Mouse (Mus musculus) stomach, embryonic 16.5 days (tissue): ENCODE results near the gene Misp. TPM values are rescaled to one million over a fixed set of nuclear protein-coding genes. Genes with fewer than 3 reads are reported as not detected.

Experiments used
- ATAC-seq: fragments of 200-750 bp; cut with Nextera tagmentation; 2 replicates; pipeline ENCODE4 v1.8.0; 2017; ENCODE audit warnings: moderate number of reproducible peaks, moderate TSS enrichment; ENCODE audit not compliant: insufficient read depth, low FRiP score
- H3K27ac ChIP-seq: fragments of 300-500 bp; sonication (generic); 2 replicates; pipeline ENCODE4 v1.5.1; 2014; ENCODE audit warnings: low read length
- H3K27me3 ChIP-seq: fragments of 300-500 bp; sonication (generic); 2 replicates; pipeline ENCODE4 v1.6.1; 2014; ENCODE audit warnings: low read length, control low read depth, mixed read lengths; ENCODE audit not compliant: control insufficient read depth, insufficient read depth
- H3K36me3 ChIP-seq: fragments of 300-500 bp; sonication (generic); 2 replicates; pipeline ENCODE4 v1.6.1; 2014; ENCODE audit warnings: low read length; ENCODE audit not compliant: control insufficient read depth, insufficient read depth
- H3K4me1 ChIP-seq: fragments of 300-500 bp; sonication (generic); 2 replicates; pipeline ENCODE4 v1.6.1; 2014; ENCODE audit warnings: low read length, control low read depth, mixed read lengths; ENCODE audit not compliant: control insufficient read depth, insufficient read depth
- H3K4me2 ChIP-seq: fragments of 300-500 bp; sonication (generic); 2 replicates; pipeline ENCODE4 v1.6.1; 2014; ENCODE audit warnings: low read depth, low read length, mixed read lengths
- H3K4me3 ChIP-seq: fragments of 300-500 bp; sonication (generic); replicated peaks from 2 replicates; pipeline ENCODE4 v1.5.1; 2014; ENCODE audit warnings: mild to moderate bottlenecking, low read length
- H3K9ac ChIP-seq: fragments of 300-500 bp; sonication (generic); 2 replicates; pipeline ENCODE4 v1.6.1; 2014; ENCODE audit warnings: low read length
- H3K9me3 ChIP-seq: fragments of 300-500 bp; sonication (generic); replicated peaks from 2 replicates; pipeline ENCODE4 v1.6.1; 2016; ENCODE audit warnings: low read length, control low read depth; ENCODE audit not compliant: control insufficient read depth
- WGBS: fragments of 180-500 bp; shearing (Covaris S2); extraction: QIAGEN DNeasy Blood & Tissue Kit; methylation state at CpG from one replicate; pipeline ENCODE4 v1.1.7; 2014; 5-methylcytosine and 5-hydroxymethylcytosine counted together
- polyA plus RNA-seq: library from polyadenylated mRNA; unstranded; fragments of >200 nt; fragmentation: Nextera tagmentation; extraction: Ambion mirVana; gene quantifications from 2 replicates; pipeline ENCODE4 v1.2.1, GENCODE M21; 2015

Gene Misp
- polyA plus RNA-seq, 1 experiment from 2014 or later: 50.6 TPM

DNA sequence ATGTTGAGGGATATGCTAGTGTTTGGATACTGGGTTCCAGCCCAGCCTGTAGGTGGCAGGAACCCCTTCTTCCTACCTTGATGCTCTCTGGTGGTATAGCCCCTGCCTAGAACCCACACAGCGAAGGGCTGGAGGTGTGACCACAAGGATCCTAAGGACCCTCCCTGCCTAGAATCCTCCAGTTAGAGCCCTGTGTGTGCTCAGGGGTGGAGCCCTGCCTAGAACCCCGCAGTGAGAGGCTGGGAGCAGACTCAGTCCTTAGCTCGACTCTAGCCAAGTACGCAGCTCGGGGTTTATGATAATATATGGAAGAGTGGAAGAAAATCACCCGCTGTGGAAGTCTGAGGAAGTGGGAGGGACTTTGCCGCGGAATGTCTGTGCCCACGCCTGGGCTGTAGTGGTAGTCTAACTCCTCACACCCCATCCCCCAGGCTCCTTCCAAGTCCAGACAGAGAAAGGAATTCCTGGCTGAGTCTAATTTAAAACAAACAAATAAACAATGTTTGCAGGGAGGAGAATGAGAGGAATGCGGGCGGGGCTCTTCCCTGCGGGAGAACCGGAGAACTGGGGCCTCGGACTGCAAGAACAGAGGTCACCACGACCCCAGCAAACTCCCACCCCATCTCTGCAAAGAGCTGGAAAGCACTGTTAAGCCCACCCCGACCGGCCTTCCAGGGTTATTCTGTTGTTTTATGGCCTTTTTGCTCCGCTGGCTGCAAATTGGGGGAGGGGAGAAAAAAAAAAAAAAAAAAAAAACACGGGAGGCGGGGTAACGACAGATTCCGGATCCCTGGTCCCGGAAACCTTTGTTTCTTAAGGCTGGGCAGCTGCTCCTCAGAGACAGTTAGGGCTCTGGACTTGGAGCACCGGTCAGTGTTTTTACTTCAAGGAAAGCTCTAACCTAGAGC is 20.1 kb downstream of the Misp start:
- Histone ChIP-seq H3K36me3 (no peaks in the 10 kb centered on the region), H3K27me3 (no peaks in the 10 kb centered on the region), H3K4me3 (peak overlapping the region; percentile 41), H3K4me2 (peak overlapping the region; percentile 60), H3K9me3 (peaks cover 3% of the 10 kb centered on the region; the same call in 1 of the 2 replicates), H3K27ac (peak overlapping the region; percentile 91), H3K4me1 (peaks cover 17% of the 10 kb centered on the region), H3K9ac (peak overlapping the region; percentile 50)
- ATAC-seq: peak; percentile 94
- under 1% methylated on average over 24 of the region's 24 CpGs for WGBS

DNA sequence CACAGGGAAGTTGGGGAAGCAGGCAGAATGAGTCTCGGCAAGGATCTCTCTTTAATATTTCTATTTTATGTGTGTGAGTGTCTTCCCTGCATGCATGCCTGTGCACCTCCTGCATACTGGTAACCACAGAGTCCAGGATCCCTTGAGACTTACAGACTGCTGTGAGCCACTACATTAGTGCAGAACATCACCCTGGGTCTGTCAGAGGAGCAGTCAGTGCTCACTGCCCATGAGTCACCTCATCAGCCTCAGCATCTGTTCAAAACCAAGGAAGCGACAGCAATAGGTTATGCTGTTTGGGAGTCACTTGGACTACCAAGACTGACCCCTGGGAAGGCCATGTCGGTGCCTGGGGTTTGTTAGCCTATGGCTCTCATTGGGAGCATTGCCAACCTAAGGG is 21.5 kb downstream of the Misp start:
- no peak for ATAC-seq
- peaks cover 17% of the 10 kb centered on the region for H3K4me1 ChIP-seq
- H3K4me3 ChIP-seq: no peak overlapping the region
- no peaks in the 10 kb centered on the region for H3K9me3 ChIP-seq
- no peak overlapping the region for H3K9ac ChIP-seq
- WGBS: 71% methylated on average over 3 of the region's 3 CpGs
- H3K27ac ChIP-seq: peak overlapping the region; percentile 4; the same call in 1 of the 2 replicates
- H3K36me3 ChIP-seq: no peaks in the 10 kb centered on the region
- no peaks in the 10 kb centered on the region for H3K27me3 ChIP-seq
- no peak overlapping the region for H3K4me2 ChIP-seq

DNA sequence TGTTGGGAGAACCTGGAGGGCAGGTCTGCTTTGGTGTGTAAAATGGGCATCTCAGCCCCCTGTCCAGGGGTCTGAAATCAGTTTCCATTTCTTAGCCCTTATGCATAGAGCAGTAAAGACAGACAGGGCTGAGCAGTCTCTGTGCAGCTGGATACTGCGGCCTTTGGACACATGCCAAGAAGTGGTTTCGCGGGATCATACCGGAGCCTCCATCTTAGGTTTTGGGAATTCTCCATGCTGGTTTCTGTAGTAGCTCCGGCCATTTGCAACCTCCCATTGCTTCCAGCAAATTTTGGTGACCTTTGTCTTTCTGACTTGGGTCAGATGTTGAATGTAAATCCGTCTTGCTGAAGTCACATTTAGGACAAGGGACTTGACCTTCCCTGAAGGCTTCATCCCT is 22.7 kb downstream of the Misp start:
- H3K4me1 ChIP-seq: peaks cover 17% of the 10 kb centered on the region
- ATAC-seq: no peak

DNA sequence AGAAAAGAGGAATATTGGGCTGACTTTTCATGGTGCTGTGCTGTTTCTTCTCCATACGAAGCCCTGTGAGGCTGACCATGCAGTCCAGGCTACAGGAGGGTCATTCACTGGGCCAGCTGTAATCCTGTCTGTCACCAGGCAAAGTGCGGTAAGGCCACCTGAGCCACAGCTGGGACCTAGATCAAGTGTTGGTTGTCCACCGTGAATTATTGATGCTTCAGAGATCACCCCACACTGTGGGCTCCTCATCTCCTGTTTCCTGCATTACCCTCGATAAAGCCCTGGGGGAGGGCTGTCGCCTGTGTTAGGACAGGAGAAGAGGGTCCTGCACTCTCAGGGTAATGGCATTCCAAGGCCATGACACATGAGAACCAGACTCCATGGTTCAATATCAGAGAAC is 25.8 kb downstream of the Misp start:
- no peaks in the 10 kb centered on the region for H3K36me3 ChIP-seq
- no peak overlapping the region for H3K4me3 ChIP-seq
- peaks cover 23% of the 10 kb centered on the region for H3K4me1 ChIP-seq
- 50% methylated on average over 5 of the region's 5 CpGs for WGBS
- no peak overlapping the region for H3K9ac ChIP-seq
- no peak for ATAC-seq
- no peaks in the 10 kb centered on the region for H3K27me3 ChIP-seq
- no peaks in the 10 kb centered on the region for H3K9me3 ChIP-seq
- no peak overlapping the region for H3K4me2 ChIP-seq
- no peak overlapping the region for H3K27ac ChIP-seq

More for the DNA sequence above, 22.7 kb downstream of the Misp start:
- no peaks in the 10 kb centered on the region for H3K9me3 ChIP-seq
- H3K9ac ChIP-seq: 0 out of 2 replicates have a peak overlapping the region, but pooled peaks have one; percentile 3
- H3K27ac ChIP-seq: no peak overlapping the region
- no peaks in the 10 kb centered on the region for H3K36me3 ChIP-seq
- WGBS: 46% methylated on average over 6 of the region's 6 CpGs
- no peak overlapping the region for H3K4me3 ChIP-seq
- no peaks in the 10 kb centered on the region for H3K27me3 ChIP-seq
- H3K4me2 ChIP-seq: no peak overlapping the region

DNA sequence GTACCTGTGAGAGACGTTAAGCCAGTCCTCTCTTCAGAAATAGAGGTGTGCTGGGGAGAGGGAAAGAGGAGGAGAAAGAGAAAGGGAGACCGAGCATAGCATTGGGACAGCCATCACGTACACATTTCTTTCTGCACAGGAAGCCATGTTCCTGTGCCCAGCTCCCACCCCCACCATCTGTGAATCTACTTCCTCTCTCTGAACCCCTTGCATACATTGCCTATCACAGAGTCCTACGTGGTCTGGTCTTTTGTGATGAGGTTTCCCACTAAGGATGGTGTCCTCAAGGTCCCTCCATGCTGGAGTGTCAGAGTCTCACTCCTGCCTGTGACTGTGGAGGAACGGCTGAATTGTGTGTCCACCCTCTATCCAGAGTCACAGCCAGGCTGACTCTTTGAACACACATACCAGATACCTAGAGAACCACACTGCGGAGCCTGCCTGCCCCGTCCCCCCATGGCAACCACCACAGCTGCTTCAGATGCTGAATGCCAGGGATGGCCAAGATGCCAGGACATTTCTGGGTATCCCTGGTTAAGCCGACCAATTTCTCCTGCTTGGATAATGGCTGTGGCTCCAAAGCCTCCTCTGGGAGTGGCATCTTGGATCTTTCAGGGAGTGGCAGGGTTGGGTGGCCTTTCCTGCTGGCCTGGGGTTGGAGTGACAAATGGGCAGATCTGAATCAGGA is 29.3 kb downstream of the Misp start:
- H3K4me2 ChIP-seq: no peak overlapping the region
- no peaks in the 10 kb centered on the region for H3K36me3 ChIP-seq
- peaks cover 28% of the 10 kb centered on the region for H3K4me1 ChIP-seq
- no peak overlapping the region for H3K4me3 ChIP-seq
- no peaks in the 10 kb centered on the region for H3K9me3 ChIP-seq
- no peak for ATAC-seq
- H3K27me3 ChIP-seq: no peaks in the 10 kb centered on the region
- WGBS: 77% methylated on average over 8 of the region's 8 CpGs
- no peak overlapping the region for H3K27ac ChIP-seq
- H3K9ac ChIP-seq: no peak overlapping the region

DNA sequence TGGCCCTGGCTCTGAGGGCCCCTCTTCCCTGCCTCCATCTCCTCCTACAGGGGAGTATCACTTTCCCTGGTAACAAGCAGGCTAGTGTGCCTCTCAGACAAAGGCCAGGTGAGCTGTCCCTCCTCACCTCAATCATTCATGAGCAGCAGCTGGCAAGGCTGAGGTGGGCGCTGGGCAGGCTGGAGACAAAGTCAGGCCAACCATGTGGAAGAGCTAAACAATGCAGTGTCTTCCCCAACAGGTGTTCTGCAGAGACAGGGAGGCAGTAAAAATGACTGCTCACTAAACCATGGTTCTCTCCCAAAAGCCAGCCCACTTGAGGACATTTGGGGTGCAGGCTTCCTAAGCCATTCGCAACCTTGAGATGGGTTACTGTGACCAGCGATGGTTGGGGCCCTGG is 30.9 kb downstream of the Misp start:
- Histone ChIP-seq H3K4me3 (no peak overlapping the region; the same call in 1 of the 2 replicates), H3K9ac (peak overlapping the region; percentile 84)
- WGBS: 49% methylated on average over 3 of the region's 3 CpGs

DNA sequence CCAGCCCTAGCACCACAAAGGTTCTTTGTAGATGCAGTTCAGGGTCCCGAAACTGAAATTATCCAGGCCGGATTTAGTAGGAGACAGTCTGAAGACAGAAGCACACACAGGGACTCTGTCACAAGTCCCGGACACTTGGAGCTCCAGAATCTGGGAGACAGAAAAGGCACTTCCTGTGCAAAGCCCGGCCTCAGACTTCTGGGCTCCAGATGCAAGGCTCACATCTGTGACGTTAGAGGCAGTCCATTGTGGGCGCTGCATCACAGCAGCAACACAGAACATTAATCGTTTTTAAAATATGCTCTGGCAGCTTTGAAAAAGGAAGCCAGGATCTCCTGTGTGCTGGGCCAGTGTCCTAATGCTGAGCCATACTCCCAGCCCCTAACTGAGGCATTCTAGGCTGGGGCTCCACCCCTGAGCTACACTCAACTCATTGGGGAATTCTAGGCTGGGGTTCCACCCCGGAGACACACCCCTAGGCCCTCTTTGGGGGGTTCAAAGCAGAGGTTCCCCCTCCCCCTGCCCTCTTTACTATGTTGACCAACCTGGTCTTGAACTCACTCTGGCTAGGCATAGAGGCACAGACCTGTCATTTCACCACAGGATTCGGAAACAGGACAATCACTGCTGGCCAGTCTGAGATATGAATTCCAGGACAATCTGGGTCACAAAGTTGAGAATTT is 31.5 kb downstream of the Misp start:
- no peak for ATAC-seq
- Histone ChIP-seq H3K9me3 (no peaks in the 10 kb centered on the region), H3K27ac (peak overlapping the region; percentile 100), H3K4me3 (peak overlapping the region; percentile 97), H3K9ac (peak overlapping the region; percentile 84), H3K27me3 (no peaks in the 10 kb centered on the region), H3K4me2 (peak overlapping the region; percentile 91), H3K4me1 (peaks cover 36% of the 10 kb centered on the region), H3K36me3 (no peaks in the 10 kb centered on the region)
- WGBS: 26% methylated on average over 9 of the region's 9 CpGs

More for the DNA sequence above, 30.9 kb downstream of the Misp start:
- peak overlapping the region; percentile 100 for H3K27ac ChIP-seq
- ATAC-seq: no peak
- H3K4me2 ChIP-seq: peak overlapping the region; percentile 91
- H3K9me3 ChIP-seq: no peaks in the 10 kb centered on the region
- H3K36me3 ChIP-seq: no peaks in the 10 kb centered on the region
- H3K4me1 ChIP-seq: peaks cover 30% of the 10 kb centered on the region
- H3K27me3 ChIP-seq: no peaks in the 10 kb centered on the region

DNA sequence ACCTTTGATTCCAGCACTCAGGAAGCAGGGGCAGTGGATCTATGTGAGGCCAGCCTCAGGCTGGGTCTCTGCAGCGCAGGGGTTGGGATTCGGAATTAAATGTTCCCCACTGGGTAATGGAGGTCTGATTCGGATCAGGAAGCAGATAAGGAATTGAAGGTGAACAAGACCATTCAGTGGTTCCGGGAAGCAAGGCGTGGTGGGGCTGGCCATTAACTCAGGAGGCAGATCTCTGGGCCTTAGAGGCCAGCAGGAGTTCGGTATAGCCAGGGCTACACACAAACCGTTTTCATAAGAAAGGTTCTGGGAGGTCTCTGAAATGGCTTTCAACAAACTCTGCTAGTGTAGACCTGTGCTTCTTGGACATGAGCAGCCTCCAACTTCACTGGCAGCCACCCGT is 32.0 kb downstream of the Misp start:
- H3K27ac ChIP-seq: peak overlapping the region; percentile 100
- no peak for ATAC-seq
- H3K36me3 ChIP-seq: no peaks in the 10 kb centered on the region
- peak overlapping the region; percentile 84 for H3K9ac ChIP-seq
- 15% methylated on average over 8 of the region's 8 CpGs for WGBS
- H3K9me3 ChIP-seq: no peaks in the 10 kb centered on the region
- H3K4me1 ChIP-seq: peaks cover 42% of the 10 kb centered on the region
- H3K4me2 ChIP-seq: peak overlapping the region; percentile 91
- H3K27me3 ChIP-seq: no peaks in the 10 kb centered on the region
- H3K4me3 ChIP-seq: peak overlapping the region; percentile 97
